Mouse (Mus musculus): ENCODE results near the gene Gm364. TPM values are rescaled to one million over a fixed set of nuclear protein-coding genes. Genes with fewer than 3 reads are reported as not detected.

The Gm364 gene
- polyA plus RNA-seq, 1 experiment from 2014 or later = not detected

DNA sequence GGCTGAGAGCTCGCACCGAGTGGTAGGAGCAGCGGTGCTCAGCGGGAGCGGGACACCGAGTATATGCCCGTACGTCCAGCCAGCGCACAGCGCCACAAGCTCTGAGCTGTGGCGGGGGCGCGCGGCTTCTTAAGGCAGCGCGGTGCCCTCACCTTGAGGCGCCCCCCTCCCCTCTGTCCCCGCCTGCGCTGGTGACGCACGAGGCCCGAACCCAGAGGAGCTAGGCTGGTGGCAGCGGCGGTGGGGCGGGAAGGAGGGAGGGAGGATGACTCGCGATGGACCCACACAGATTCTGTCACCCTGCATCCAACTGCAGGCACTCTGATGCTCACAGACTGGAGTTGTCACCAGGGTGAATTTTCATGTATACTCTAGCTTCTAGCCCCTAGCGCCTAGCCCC is 94.7 kb downstream of the Gm364 start, which contains the start of gene Gpr101:
Gpr101 (minus strand) TSS at position 124 of the 400 bp plus-strand sequence.
- ATAC-seq (ENCODE audit: insufficient number of reproducible peaks, insufficient read depth, low FRiP score, low read depth) = no peak
- Histone ChIP-seq H3K27me3 (ENCODE audit: control insufficient read depth, insufficient read depth, low read length) (peaks cover 31% of the 10 kb centered on the region), H3K27ac (replicated peaks in 1 of 2; ENCODE audit: control insufficient read depth in 1 of 2, insufficient read depth in 1 of 2, low read depth in 2 of 2, low read length in 2 of 2) (no peak within 1 kb of the TSS), H3K36me3 (ENCODE audit: control insufficient read depth, insufficient read depth, low read length) (no peaks in the 10 kb centered on the region), H3K4me3 (ENCODE audit: control insufficient read depth in 1 of 2, insufficient read depth in 1 of 2, low read depth in 1 of 2, low read length in 2 of 2) (peak within 1 kb of the TSS; percentile 26 to 32), H3K9ac (ENCODE audit: low read length) (no peak within 1 kb of the TSS), H3K4me1 (ENCODE audit: control insufficient read depth in 2 of 2, insufficient read depth in 2 of 2, low read length in 2 of 2) (no peaks in the 10 kb centered on the region), H3K9me3 (ENCODE audit: control insufficient read depth, low read length) (no peaks in the 10 kb centered on the region), H3K4me2 (ENCODE audit: low read length) (peak within 1 kb of the TSS; percentile 61)
- WGBS = 14% methylated on average over 24 of the region's 28 CpGs

DNA sequence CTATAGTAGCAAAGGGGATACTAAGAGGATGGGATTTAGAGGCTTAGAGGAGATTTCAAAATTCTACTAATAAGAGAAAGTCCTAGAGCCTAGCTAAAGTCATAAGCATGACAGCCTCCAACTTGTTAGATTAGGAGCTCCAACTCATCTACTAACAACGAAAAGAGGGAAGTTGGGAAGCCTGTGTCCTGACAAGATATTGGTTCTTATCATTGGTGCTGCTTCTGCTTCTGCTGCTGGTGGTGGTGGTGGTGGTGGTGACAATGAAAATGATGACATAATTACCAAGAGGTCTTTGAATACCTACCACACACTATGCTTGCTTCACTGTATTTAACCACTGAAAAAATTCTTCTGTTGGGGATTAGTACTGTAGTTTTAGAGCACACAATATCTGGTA is 97.3 kb downstream of the Gm364 start:
- 53% methylated on average over 1 of the region's 1 CpGs for WGBS
- Histone ChIP-seq H3K36me3 (ENCODE audit: control insufficient read depth, insufficient read depth, low read length) (no peaks in the 10 kb centered on the region), H3K9ac (ENCODE audit: low read length) (no peak overlapping the region), H3K27ac (replicated peaks in 1 of 2; ENCODE audit: control insufficient read depth in 1 of 2, insufficient read depth in 1 of 2, low read depth in 2 of 2, low read length in 2 of 2) (no peak overlapping the region), H3K4me3 (ENCODE audit: control insufficient read depth in 1 of 2, insufficient read depth in 1 of 2, low read depth in 1 of 2, low read length in 2 of 2) (no peak overlapping the region), H3K4me2 (ENCODE audit: low read length) (no peak overlapping the region), H3K9me3 (ENCODE audit: control insufficient read depth, low read length) (no peaks in the 10 kb centered on the region), H3K4me1 (ENCODE audit: control insufficient read depth in 2 of 2, insufficient read depth in 2 of 2, low read length in 2 of 2) (no peaks in the 10 kb centered on the region), H3K27me3 (ENCODE audit: control insufficient read depth, insufficient read depth, low read length) (peaks cover 26% of the 10 kb centered on the region)
- ATAC-seq (ENCODE audit: insufficient number of reproducible peaks, insufficient read depth, low FRiP score, low read depth) = no peak

GRCm38 (mm10) chrX:57521117-57522095 is 112.5 kb downstream of the Gm364 start:
- peak overlapping the region; percentile 42 for H3K4me2 ChIP-seq (ENCODE audit: low read length)

More at GRCm38 (mm10) chrX:57521117-57522095, 112.5 kb downstream of the Gm364 start:
- Histone ChIP-seq H3K27ac (replicated peaks in 1 of 2; ENCODE audit: control insufficient read depth in 1 of 2, insufficient read depth in 1 of 2, low read depth in 2 of 2, low read length in 2 of 2) (no peak overlapping the region), H3K9me3 (ENCODE audit: control insufficient read depth, low read length) (no peaks in the 10 kb centered on the region), H3K27me3 (ENCODE audit: control insufficient read depth, insufficient read depth, low read length) (no peaks in the 10 kb centered on the region; the same call in 1 of the 2 replicates), H3K9ac (ENCODE audit: low read length) (no peak overlapping the region), H3K4me1 (ENCODE audit: control insufficient read depth in 2 of 2, insufficient read depth in 2 of 2, low read length in 2 of 2) (no peaks in the 10 kb centered on the region; a peak in 1 of 4 replicates), H3K4me3 (ENCODE audit: control insufficient read depth in 1 of 2, insufficient read depth in 1 of 2, low read depth in 1 of 2, low read length in 2 of 2) (no peak overlapping the region; a peak in 1 of 4 replicates), H3K36me3 (ENCODE audit: control insufficient read depth, insufficient read depth, low read length) (no peaks in the 10 kb centered on the region)
- 43% methylated on average over 28 of the region's 28 CpGs for WGBS
- no peak for ATAC-seq (ENCODE audit: insufficient number of reproducible peaks, insufficient read depth, low FRiP score, low read depth)

Other genes starting within 250 kb of the Gm364 start
- not detected in 2 replicates for gene Cd40lg, start 197.0 kb upstream of the Gm364 start, polyA plus RNA-seq (2014; fragmentation: Nextera tagmentation; extraction: Ambion mirVana)
- 45.9 and 54.2 TPM in 2 replicates for gene Arhgef6, start 70.4 kb upstream of the Gm364 start, polyA plus RNA-seq (2014; fragmentation: Nextera tagmentation; extraction: Ambion mirVana)
- 88.7 and 92.5 TPM in 2 replicates for gene Rbmx, start 16.1 kb upstream of the Gm364 start, polyA plus RNA-seq (2014; fragmentation: Nextera tagmentation; extraction: Ambion mirVana)
- not detected in 2 replicates for gene Gpr101, start 94.6 kb downstream of the Gm364 start, polyA plus RNA-seq (2014; fragmentation: Nextera tagmentation; extraction: Ambion mirVana)